Mouse (Mus musculus) ES-E14 (cell line): ENCODE measurements around the gene Slamf1.

Experiments
- CHD2 ChIP-seq: IDR thresholded peaks from 2 replicates; pipeline ENCODE4 v1.6.1; 2014; ENCODE audit warnings: mild to moderate bottlenecking, low read depth, low read length, inconsistent platforms
- ZC3H11A ChIP-seq: IDR thresholded peaks from 2 replicates; pipeline ENCODE4 v1.6.1; 2012; ENCODE audit warnings: low read depth, mild to moderate bottlenecking, inconsistent platforms, low read length, borderline replicate concordance

GRCm38 (mm10) chr1:171821331-171821730 lies 54.4 kb downstream of the Slamf1 start:
- TF ChIP-seq ZC3H11A (no peak), CHD2 (no peak)
